ENCODE assay signal across 20 mouse cellular contexts in genomic region chr1:29363783-29364182, GRCm38 (mm10).
"Had no signal": no experiment of that assay in that cellular context is flagged by ENCODE, and none has a peak within 500 bp of the region (broad histone marks: within the 10 kb centered on the region; RNA-seq: fewer than 3 reads in every experiment).

No protein-coding gene starts in this region.

- H3K4me3 ChIP-seq: liver, embryonic 15.5 days; lung, embryonic 15.5 days; midbrain, embryonic 10.5 days; midbrain, embryonic 12.5 days; myocyte; neural tube, embryonic 13.5 days; neural tube, embryonic 15.5 days had no signal

- H3K36me3 ChIP-seq: liver, embryonic 15.5 days; lung, embryonic 15.5 days; midbrain, embryonic 10.5 days; midbrain, embryonic 12.5 days; neural tube, embryonic 13.5 days; neural tube, embryonic 15.5 days had no signal

- DNase-seq: liver, postnatal 0 days; lung, adult 2 months; lung, postnatal 10 days; lung, postnatal 4 days; midbrain, embryonic 14.5 days; retina, postnatal 1 day; right cerebral cortex, postnatal 25 days; right cerebral cortex, postnatal 4 days; spleen, adult 18-20 months; thymus, adult 18-20 months; thymus, postnatal 14 days; thymus, postnatal 36 days had no signal

- H3K27ac ChIP-seq: liver, embryonic 15.5 days; lung, embryonic 15.5 days; midbrain, embryonic 10.5 days; midbrain, embryonic 12.5 days; neural tube, embryonic 13.5 days; neural tube, embryonic 15.5 days had no signal

- H3K4me1 ChIP-seq: liver, embryonic 15.5 days; lung, embryonic 15.5 days; midbrain, embryonic 10.5 days; midbrain, embryonic 12.5 days; neural tube, embryonic 13.5 days; neural tube, embryonic 15.5 days had no signal

- H3K4me2 ChIP-seq: liver, embryonic 15.5 days; lung, embryonic 15.5 days; midbrain, embryonic 12.5 days; neural tube, embryonic 13.5 days; neural tube, embryonic 15.5 days had no signal

- H3K27me3 ChIP-seq: liver, embryonic 15.5 days; lung, embryonic 15.5 days; midbrain, embryonic 12.5 days; neural tube, embryonic 13.5 days; neural tube, embryonic 15.5 days had no signal

- H3K9ac ChIP-seq: liver, embryonic 15.5 days; liver, postnatal 0 days; lung, embryonic 15.5 days; midbrain, embryonic 12.5 days; neural tube, embryonic 13.5 days; neural tube, embryonic 15.5 days had no signal

- H3K9me3 ChIP-seq: liver, embryonic 15.5 days; lung, embryonic 15.5 days; midbrain, embryonic 10.5 days; midbrain, embryonic 12.5 days; neural tube, embryonic 13.5 days; neural tube, embryonic 15.5 days had no signal

- ATAC-seq: liver, postnatal 0 days; midbrain, embryonic 16.5 days had no signal
